Mouse (Mus musculus) MEL (cell line): ENCODE measurements around the gene Spp2.

Experiments
- CTCF ChIP-seq, 3 experiments: IDR thresholded peaks in 2 of 3; conservative IDR thresholded peaks in 1 of 3; 2 replicates each; pipeline ENCODE4 v1.5.1; 2011 to 2012; ENCODE audit warnings: low read length in 3 of 3, low read depth in 2 of 3, mild to moderate bottlenecking in 2 of 3, improper control_type of control experiment in 1 of 3, inconsistent platforms in 1 of 3, mixed read lengths in 1 of 3, moderate library complexity in 1 of 3; ENCODE audit not compliant: control insufficient read depth in 1 of 3, insufficient read depth in 1 of 3, poor library complexity in 1 of 3, severe bottlenecking in 1 of 3
- EP300 ChIP-seq, 2 experiments: IDR thresholded peaks; 2 replicates each; pipeline ENCODE4 v1.6.1; 2011; ENCODE audit warnings: improper control_type of control experiment in 2 of 2, low read length in 2 of 2, low read depth in 1 of 2, mild to moderate bottlenecking in 1 of 2
- MAFK ChIP-seq: IDR thresholded peaks from 2 replicates; pipeline ENCODE4 v1.6.1; 2011; ENCODE audit warnings: low read depth, mild to moderate bottlenecking, low read length, improper control_type of control experiment, borderline replicate concordance
- SIN3A ChIP-seq: IDR thresholded peaks from 2 replicates; pipeline ENCODE4 v1.6.1; 2012; ENCODE audit warnings: low read length, improper control_type of control experiment, inconsistent platforms

DNA sequence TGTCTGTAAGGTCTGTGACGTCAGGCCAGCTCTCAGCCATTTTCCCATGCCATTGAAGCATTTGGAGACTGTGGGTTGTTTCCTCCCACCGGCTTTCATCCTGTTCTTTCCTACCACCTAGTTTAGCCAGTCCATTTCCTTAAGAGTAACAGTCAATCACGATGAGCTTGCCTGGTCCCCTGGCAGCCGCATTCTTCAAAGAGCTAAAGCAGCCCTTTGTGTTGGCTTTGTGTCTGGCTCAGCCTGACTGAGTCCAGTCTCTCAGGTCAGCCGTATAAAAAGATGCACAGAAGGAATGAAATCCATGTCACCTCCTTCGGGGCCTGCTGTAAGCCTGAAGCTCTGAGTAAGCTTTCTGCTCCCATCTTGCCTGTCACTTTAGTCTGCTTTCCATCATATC lies 65.5 kb downstream of the Spp2 start:
- no peak for TF ChIP-seq CTCF (IDR thresholded peaks at IDR 0.05 in 2 of 3, conservative IDR thresholded peaks at IDR 0.05 in 1 of 3; ENCODE audit: control insufficient read depth in 1 of 3, insufficient read depth in 1 of 3, low read depth in 2 of 3, low read length in 3 of 3, poor library complexity in 1 of 3, severe bottlenecking in 1 of 3)
- TF ChIP-seq EP300 (IDR thresholded peaks at IDR 0.05; ENCODE audit: low read depth in 1 of 2, low read length in 2 of 2): no peak
- TF ChIP-seq MAFK: no peak
- TF ChIP-seq SIN3A: no peak
